Mouse (Mus musculus) liver, adult 2 months (tissue): ENCODE data around the gene Rbmxl1.

Experiments used
- CTCF ChIP-seq: fragments of 200-500 bp; IDR thresholded peaks from 2 replicates; pipeline ENCODE4 v1.5.1; 2011; ENCODE audit warnings: low read depth, low read length, control low read depth
- POLR2A ChIP-seq: fragments of 200-500 bp; IDR thresholded peaks from 2 replicates; pipeline ENCODE4 v1.6.1; 2011; ENCODE audit warnings: low read length, control low read depth; ENCODE audit not compliant: insufficient read depth; ENCODE audit errors: extremely low read depth

DNA sequence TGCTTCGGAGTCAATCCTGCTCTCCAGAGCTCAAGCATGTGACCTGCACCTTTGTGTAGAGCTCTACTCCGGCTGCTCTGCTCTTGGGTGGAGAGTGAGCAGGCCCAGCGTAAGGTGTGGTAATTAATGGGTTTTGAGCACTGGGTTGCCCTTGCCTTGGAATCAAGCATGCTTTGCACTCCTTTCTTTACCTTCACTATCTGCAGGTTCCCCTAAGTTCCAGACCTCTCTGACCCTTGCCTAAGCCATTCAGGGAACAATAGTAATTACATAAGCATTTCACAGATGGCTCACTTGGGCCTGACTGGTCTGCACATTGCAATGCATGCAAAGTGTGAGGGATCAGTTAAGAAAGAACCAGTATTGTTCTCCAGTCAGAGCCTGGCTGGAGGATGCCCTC is 29.1 kb upstream of the Rbmxl1 start:
- no peak for TF ChIP-seq POLR2A
- TF ChIP-seq CTCF: no peak
